In the genomic region with DNA sequence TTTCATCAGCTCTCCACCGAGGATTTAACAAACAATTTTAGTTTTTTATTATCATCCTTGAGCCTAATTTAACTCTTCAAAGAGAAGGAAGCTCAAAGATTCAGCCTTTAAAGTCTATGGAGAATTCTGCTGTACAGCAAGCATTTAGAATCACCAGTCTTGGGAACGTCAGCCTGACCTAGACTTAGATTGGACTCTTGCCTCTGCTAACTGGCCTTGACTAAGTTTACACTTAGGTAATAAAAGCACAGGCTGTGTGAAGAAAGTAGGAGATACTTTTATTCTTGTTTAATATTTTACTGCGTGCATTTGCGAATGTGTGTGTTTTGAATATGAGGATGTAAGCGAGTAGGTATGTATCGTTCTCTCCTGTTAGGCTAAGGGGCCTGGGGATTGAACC, we compare ENCODE assay signal across 19 mouse cellular contexts.
DNase-seq lines count a peak whose midpoint lies in the region; ATAC-seq and TF ChIP-seq lines count a peak whose summit lies in the region.
"Had no signal": no experiment of that assay in that cellular context is flagged by ENCODE, and none has a peak within 500 bp of the region (broad histone marks: within the 10 kb centered on the region; RNA-seq: fewer than 3 reads in every experiment).

No protein-coding gene starts in this region.

- TF ChIP-seq CTCF in heart, adult 2 months (IDR thresholded peaks at IDR 0.05) = no peak
- TF ChIP-seq CTCF in small intestine, adult 2 months (IDR thresholded peaks at IDR 0.05; ENCODE audit: extremely low read depth, insufficient read length, insufficient replicate concordance, low read depth, low read length) = no peak

- H3K79me2 ChIP-seq in heart, adult 2 months (replicated peaks; ENCODE audit: control insufficient read depth, insufficient read depth, low read length) = peaks cover 4% of the 10 kb centered on the region; the same call in 1 of the 2 replicates

- H3K4me2 ChIP-seq in liver, embryonic 13.5 days = no peak overlapping the region
- H3K4me2 ChIP-seq in liver, embryonic 11.5 days = no peak overlapping the region
- 0 out of 2 replicates have a peak overlapping the region, but pooled peaks have one; percentile 20 for H3K4me2 ChIP-seq in intestine, embryonic 15.5 days (replicated peaks)
- H3K4me2 ChIP-seq: embryonic facial prominence, embryonic 12.5 days; forebrain, embryonic 12.5 days; hindbrain, embryonic 12.5 days had no signal

- H3K27me3 ChIP-seq in heart, adult 2 months (ENCODE audit: control insufficient read depth, insufficient read depth, low read length) = no peaks in the 10 kb centered on the region
- H3K27me3 ChIP-seq in liver, embryonic 13.5 days = no peaks in the 10 kb centered on the region
- no peaks in the 10 kb centered on the region for H3K27me3 ChIP-seq in liver, embryonic 11.5 days (replicated peaks; ENCODE audit: control insufficient read depth, insufficient read depth, low read length)
- no peaks in the 10 kb centered on the region for H3K27me3 ChIP-seq in intestine, embryonic 15.5 days (replicated peaks)
- H3K27me3 ChIP-seq in small intestine, adult 2 months (ENCODE audit: control insufficient read depth, insufficient read depth, low read length) = no peaks in the 10 kb centered on the region
- H3K27me3 ChIP-seq: embryonic facial prominence, embryonic 12.5 days; forebrain, embryonic 12.5 days; hindbrain, embryonic 12.5 days had no signal

- no peak for ATAC-seq in liver, embryonic 13.5 days (ENCODE audit: low read depth)
- ATAC-seq in liver, embryonic 11.5 days (replicated peaks; ENCODE audit: low FRiP score) = no peak
- ATAC-seq in intestine, embryonic 15.5 days = peak; percentile 55; the same call in 1 of the 2 replicates
- ATAC-seq: forebrain, embryonic 16.5 days had no signal

- intact Hi-C loops in heart, adult 2 months (cut with DNase I) = no loop called here

- peaks cover 10% of the 10 kb centered on the region for H3K4me1 ChIP-seq in heart, adult 2 months (ENCODE audit: control insufficient read depth, insufficient read depth, low read length)
- peaks cover 30% of the 10 kb centered on the region for H3K4me1 ChIP-seq in liver, embryonic 13.5 days (replicated peaks)
- H3K4me1 ChIP-seq in liver, embryonic 11.5 days (replicated peaks; ENCODE audit: control insufficient read depth, insufficient read depth, low read length) = peaks cover 18% of the 10 kb centered on the region
- H3K4me1 ChIP-seq in intestine, embryonic 15.5 days (replicated peaks) = peaks cover 12% of the 10 kb centered on the region
- H3K4me1 ChIP-seq in small intestine, adult 2 months (ENCODE audit: control insufficient read depth, insufficient read depth, insufficient read length, low read length) = peaks cover 26% of the 10 kb centered on the region

- H3K9me3 ChIP-seq in liver, embryonic 13.5 days (replicated peaks) = no peaks in the 10 kb centered on the region
- no peaks in the 10 kb centered on the region for H3K9me3 ChIP-seq in liver, embryonic 11.5 days (ENCODE audit: control insufficient read depth, low read length)
- H3K9me3 ChIP-seq in intestine, embryonic 15.5 days = no peaks in the 10 kb centered on the region
- H3K9me3 ChIP-seq: embryonic facial prominence, embryonic 12.5 days; forebrain, embryonic 12.5 days; heart, embryonic 10.5 days; hindbrain, embryonic 12.5 days had no signal

- H3K4me3 ChIP-seq in heart, adult 2 months = no peak overlapping the region
- no peak overlapping the region for H3K4me3 ChIP-seq in liver, embryonic 13.5 days (replicated peaks)
- no peak overlapping the region for H3K4me3 ChIP-seq in liver, embryonic 11.5 days (ENCODE audit: low read depth, low read length)
- no peak overlapping the region for H3K4me3 ChIP-seq in intestine, embryonic 15.5 days (replicated peaks)
- H3K4me3 ChIP-seq in small intestine, adult 2 months (ENCODE audit: low read depth, low read length) = no peak overlapping the region
- H3K4me3 ChIP-seq: embryonic facial prominence, embryonic 12.5 days; forebrain, embryonic 12.5 days; heart, embryonic 10.5 days; hindbrain, embryonic 12.5 days had no signal

- H3K9ac ChIP-seq in heart, adult 2 months (ENCODE audit: low read depth, low read length) = no peak overlapping the region
- no peak overlapping the region for H3K9ac ChIP-seq in liver, embryonic 13.5 days
- no peak overlapping the region for H3K9ac ChIP-seq in liver, embryonic 11.5 days (ENCODE audit: low read depth, low read length)
- H3K9ac ChIP-seq in intestine, embryonic 15.5 days = no peak overlapping the region
- H3K9ac ChIP-seq: embryonic facial prominence, embryonic 12.5 days; forebrain, embryonic 12.5 days; hindbrain, embryonic 12.5 days had no signal

- H3K36me3 ChIP-seq in heart, adult 2 months (ENCODE audit: control insufficient read depth, insufficient read depth, low read length) = peaks cover 20% of the 10 kb centered on the region
- peaks cover 10% of the 10 kb centered on the region for H3K36me3 ChIP-seq in liver, embryonic 13.5 days
- H3K36me3 ChIP-seq in liver, embryonic 11.5 days (ENCODE audit: control insufficient read depth, insufficient read depth, low read length) = no peaks in the 10 kb centered on the region
- H3K36me3 ChIP-seq in intestine, embryonic 15.5 days = no peaks in the 10 kb centered on the region
- H3K36me3 ChIP-seq in small intestine, adult 2 months (ENCODE audit: control insufficient read depth, insufficient read depth, low read length) = peaks cover 3% of the 10 kb centered on the region

- no peak overlapping the region for H3K27ac ChIP-seq in heart, adult 2 months
- H3K27ac ChIP-seq in liver, embryonic 13.5 days = peak overlapping the region; percentile 67; the same call in 1 of the 2 replicates
- H3K27ac ChIP-seq in liver, embryonic 11.5 days (ENCODE audit: low read depth, low read length) = no peak overlapping the region
- H3K27ac ChIP-seq in intestine, embryonic 15.5 days = peak overlapping the region; percentile 66; the same call in 1 of the 2 replicates
- peak overlapping the region; percentile 81 for H3K27ac ChIP-seq in small intestine, adult 2 months (ENCODE audit: insufficient read depth, low read depth, low read length)
- H3K27ac ChIP-seq: embryonic facial prominence, embryonic 12.5 days; forebrain, embryonic 12.5 days; heart, embryonic 10.5 days; hindbrain, embryonic 12.5 days had no signal

- no peak for TF ChIP-seq POLR2A in heart, adult 2 months (IDR thresholded peaks at IDR 0.05; ENCODE audit: insufficient read depth, low read depth, low read length)
- TF ChIP-seq POLR2A in small intestine, adult 2 months (IDR thresholded peaks at IDR 0.05; ENCODE audit: low read depth, low read length) = no peak

- TF ChIP-seq EP300 in heart, adult 2 months (IDR thresholded peaks at IDR 0.05; ENCODE audit: insufficient read depth, low read depth, low read length) = no peak

- peak; percentile 25 for DNase-seq in heart, adult 11 months
- no peak for DNase-seq in heart, adult 2 months
- no peak for DNase-seq in liver, embryonic 13.5 days
- no peak for DNase-seq in liver, embryonic 11.5 days (ENCODE audit: low spot score)
- no peak for DNase-seq in urinary bladder, adult 18-20 months (ENCODE audit: low spot score in 2 of 2)
- DNase-seq: adrenal gland, postnatal 10 days; cerebellum, adult 11-12 months; cerebellum, adult 9-10 months; cerebellum, postnatal 25 days; gastrocnemius, postnatal 25 days; heart, postnatal 10 days; heart, postnatal 4 days had no signal

- WGBS in heart, adult 2 months = 87% methylated on average over 6 of the region's 6 CpGs
- WGBS in liver, embryonic 13.5 days (ENCODE audit: insufficient replicate concordance) = 76% methylated on average over 6 of the region's 6 CpGs
- WGBS in liver, embryonic 11.5 days = 88% methylated on average over 6 of the region's 6 CpGs
- WGBS in intestine, embryonic 15.5 days = 62% methylated on average over 6 of the region's 6 CpGs
- 21% methylated on average over 6 of the region's 6 CpGs for WGBS in small intestine, adult 2 months

Comparison
In these comparisons a context has a peak if more than half of its experiments do, and no peak if none do; other contexts are left out.
1. H3K27ac ChIP-seq: peak in liver, embryonic 13.5 days (single experiment), intestine, embryonic 15.5 days (single experiment) and small intestine, adult 2 months (single experiment); none in heart, adult 2 months (single experiment) and liver, embryonic 11.5 days (single experiment).